Mouse (Mus musculus) hindbrain, postnatal 0 days (tissue): ENCODE data around the gene Gpr25. TPM values are rescaled to one million over a fixed set of nuclear protein-coding genes. Genes with fewer than 3 reads are reported as not detected.

Experiments
- ATAC-seq: fragments of 200-750 bp; cut with Nextera tagmentation; 2 replicates; pipeline ENCODE4 v1.8.0; 2017; ENCODE audit warnings: mild to moderate bottlenecking, moderate TSS enrichment, moderate library complexity
- DNase-seq: peaks from one replicate; pipeline ENCODE4 v3.0.0-alpha.2; 2015; ENCODE audit warnings: low spot score
- H3K27ac ChIP-seq: fragments of 300-500 bp; sonication (generic); 2 replicates; pipeline ENCODE4 v1.5.1; 2014; ENCODE audit warnings: mild to moderate bottlenecking
- H3K27me3 ChIP-seq: fragments of 300-500 bp; sonication (generic); 2 replicates; pipeline ENCODE4 v1.6.1; 2014; ENCODE audit warnings: low read length, mixed read lengths; ENCODE audit not compliant: insufficient read depth
- H3K36me3 ChIP-seq: fragments of 300-500 bp; sonication (generic); 2 replicates; pipeline ENCODE4 v1.6.1; 2014; ENCODE audit warnings: low read length, mixed read lengths; ENCODE audit not compliant: insufficient read depth
- H3K4me1 ChIP-seq: fragments of 300-500 bp; sonication (generic); 2 replicates; pipeline ENCODE4 v1.6.1; 2014; ENCODE audit warnings: antibody characterized with exemption, low read length, mixed read lengths; ENCODE audit not compliant: insufficient read depth
- H3K4me2 ChIP-seq: fragments of 300-500 bp; sonication (generic); 2 replicates; pipeline ENCODE4 v1.6.1; 2014; ENCODE audit warnings: low read depth, mild to moderate bottlenecking, low read length, moderate library complexity, mixed read lengths
- H3K4me3 ChIP-seq: fragments of 300-500 bp; sonication (generic); 2 replicates; pipeline ENCODE4 v1.5.1; 2014; ENCODE audit warnings: low read length
- H3K9ac ChIP-seq: fragments of 300-500 bp; sonication (generic); replicated peaks from 2 replicates; pipeline ENCODE4 v1.6.1; 2014; ENCODE audit warnings: mild to moderate bottlenecking, low read length, moderate library complexity, mixed read lengths
- H3K9me3 ChIP-seq: fragments of 300-500 bp; sonication (generic); 2 replicates; pipeline ENCODE4 v1.6.1; 2016; ENCODE audit warnings: low read length, mixed read lengths
- CTCF ChIP-seq: IDR thresholded peaks from 2 replicates; pipeline ENCODE4 v1.5.1; 2016; ENCODE audit warnings: antibody characterized with exemption, control low read depth, low read depth
- WGBS: fragments of 180-500 bp; shearing (Covaris S2); extraction: QIAGEN DNeasy Blood & Tissue Kit; methylation state at CpG from one replicate; pipeline ENCODE4 v1.1.7; 2014; 5-methylcytosine and 5-hydroxymethylcytosine counted together
- polyA plus RNA-seq: library from polyadenylated mRNA; unstranded; fragments of >200 nt; fragmentation: Nextera tagmentation; extraction: Ambion mirVana; gene quantifications from 2 replicates; pipeline ENCODE4 v1.2.1, GENCODE M21; 2015
- total RNA-seq: library from RNA; depleted of rRNA; stranded (reverse); fragments of >200 nt; gene quantifications from 2 replicates; pipeline ENCODE4 v1.2.3, GENCODE M21; 2014; rRNA removed

Gpr25 gene
- total and polyA plus RNA-seq, 2 experiments from 2014 or later: 0.78 to 6.2 TPM

DNA sequence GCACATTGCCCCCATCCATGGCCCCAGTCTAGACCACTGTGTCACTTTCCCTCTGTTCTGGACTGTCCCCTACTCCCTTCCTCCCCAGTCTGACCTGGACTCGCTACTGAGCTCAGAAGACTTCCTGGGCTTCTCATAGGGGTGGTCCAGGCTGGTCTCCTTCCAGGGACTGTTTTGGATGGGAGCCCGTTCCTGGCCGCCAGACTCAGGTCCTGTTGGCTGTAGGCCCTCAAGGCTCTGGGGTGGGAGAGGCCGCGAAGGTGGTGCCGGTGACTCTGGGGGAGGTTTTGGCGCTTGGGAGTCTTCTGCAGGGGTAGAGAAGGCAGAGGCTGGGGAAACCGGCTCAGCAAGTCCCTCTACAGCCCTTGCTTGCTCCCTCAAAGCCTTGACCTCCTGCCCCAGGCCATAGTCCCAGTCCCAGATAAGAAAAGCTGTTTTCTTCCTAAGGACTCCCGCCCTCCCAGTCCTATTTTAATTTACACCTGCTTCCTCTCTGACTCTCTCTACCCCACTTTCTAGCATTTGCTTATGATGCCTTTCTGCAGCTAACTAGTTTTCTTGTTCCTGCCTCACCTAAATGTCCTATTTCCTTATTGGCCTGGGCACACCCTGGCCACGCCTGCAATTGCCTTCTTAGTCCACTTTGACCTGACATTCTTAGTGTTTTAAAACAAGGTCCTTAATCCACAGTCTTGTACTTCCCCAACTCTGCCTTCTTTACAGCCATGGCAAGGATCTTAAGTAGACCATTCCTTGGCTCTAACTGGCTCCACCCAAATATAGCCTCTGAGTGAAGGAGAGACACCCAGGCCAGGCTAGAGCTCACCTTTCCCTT lies 40.4 kb downstream of the Gpr25 start:
- Histone ChIP-seq H3K4me3 (no peak overlapping the region), H3K9ac (no peak overlapping the region), H3K4me2 (no peak overlapping the region), H3K9me3 (no peaks in the 10 kb centered on the region), H3K36me3 (no peaks in the 10 kb centered on the region), H3K27ac (no peak overlapping the region), H3K27me3 (no peaks in the 10 kb centered on the region), H3K4me1 (peaks cover 4% of the 10 kb centered on the region; the same call in 1 of the 2 replicates)
- no peak for TF ChIP-seq CTCF
- 78% methylated on average over 10 of the region's 10 CpGs for whole genome bisulfite sequencing
- ATAC-seq: no peak
- DNase-seq: no peak

DNA sequence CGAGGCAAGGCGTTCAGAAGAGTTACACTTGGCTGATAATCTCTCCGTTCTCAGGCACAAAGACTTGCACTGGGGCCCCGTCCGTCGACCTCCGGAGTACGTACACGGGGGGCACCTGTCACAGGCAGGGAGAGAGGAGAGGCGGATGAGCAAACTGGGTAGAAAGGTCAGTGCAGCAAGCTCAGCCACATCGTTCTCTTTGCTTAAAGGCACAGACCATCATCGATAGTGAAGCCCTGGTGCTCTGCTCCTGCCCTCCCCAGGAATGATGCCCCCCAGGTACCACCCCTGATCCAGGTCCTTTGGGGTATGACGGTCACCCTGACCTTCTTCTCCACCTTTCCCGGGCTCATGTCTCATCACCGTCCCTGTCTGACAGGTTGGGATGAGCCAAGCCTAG lies 46.4 kb downstream of the Gpr25 start:
- Histone ChIP-seq H3K4me1 (no peaks in the 10 kb centered on the region), H3K4me3 (no peak overlapping the region), H3K4me2 (no peak overlapping the region), H3K36me3 (no peaks in the 10 kb centered on the region), H3K27me3 (no peaks in the 10 kb centered on the region), H3K9ac (no peak overlapping the region), H3K27ac (no peak overlapping the region), H3K9me3 (no peaks in the 10 kb centered on the region)
- ATAC-seq (no peak), DNase-seq (no peak)
- 80% methylated on average over 15 of the region's 15 CpGs for WGBS
- TF ChIP-seq CTCF: no peak

DNA sequence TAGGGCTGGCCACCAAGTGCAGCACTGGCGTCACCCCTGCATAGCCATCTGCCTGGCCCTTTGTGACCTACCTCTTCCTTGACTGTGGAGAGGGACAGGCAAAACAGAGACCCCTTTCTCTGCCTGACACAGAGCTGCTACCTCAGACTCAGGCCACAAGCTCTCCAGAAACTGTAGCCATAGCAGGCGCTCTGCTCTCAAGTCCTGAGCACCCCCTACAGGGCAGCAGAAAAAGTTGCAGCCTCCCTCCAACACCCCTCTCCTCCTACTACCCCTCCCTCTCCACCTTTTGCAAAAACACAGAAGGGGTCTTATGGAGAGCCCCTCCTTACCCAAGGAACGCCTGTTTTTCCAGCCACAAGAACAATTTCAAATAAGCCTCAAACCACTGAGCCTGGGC lies 47.9 kb downstream of the Gpr25 start, which contains the start of gene Mroh3:
Gene Mroh3 (minus strand): TSS at position 26 of the 400 bp plus-strand sequence.
- WGBS: 33% methylated on average over 3 of the region's 3 CpGs
- no peak within 1 kb of the TSS for H3K4me3 ChIP-seq
- no peak within 1 kb of the TSS for H3K4me2 ChIP-seq
- ATAC-seq (peak; percentile 87), DNase-seq (peak; percentile 75)
- no peak within 1 kb of the TSS for H3K27ac ChIP-seq
- no peaks in the 10 kb centered on the region for H3K36me3 ChIP-seq
- no peaks in the 10 kb centered on the region for H3K27me3 ChIP-seq
- peak; percentile 75 for TF ChIP-seq CTCF
- no peak within 1 kb of the TSS for H3K9ac ChIP-seq
- H3K4me1 ChIP-seq: no peaks in the 10 kb centered on the region
- H3K9me3 ChIP-seq: no peaks in the 10 kb centered on the region

Other genes with a start within 250 kb of the Gpr25 start
- gene Ascl5, start 210.1 kb downstream of the Gpr25 start, total RNA-seq: not detected in 2 replicates
- 0.38 and 0.47 TPM in 2 replicates for gene Ascl5, start 210.1 kb downstream of the Gpr25 start, polyA plus RNA-seq
- 1.9 and 4.1 TPM in 2 replicates for gene Cacna1s, start 208.1 kb downstream of the Gpr25 start, total RNA-seq
- 0.53 and 0.69 TPM in 2 replicates for gene Cacna1s, start 208.1 kb downstream of the Gpr25 start, polyA plus RNA-seq
- gene Kif21b, start 129.5 kb downstream of the Gpr25 start, total RNA-seq: 144 and 155 TPM in 2 replicates
- 22.6 and 26.8 TPM in 2 replicates for gene Kif21b, start 129.5 kb downstream of the Gpr25 start, polyA plus RNA-seq
- gene Mroh3, start 48.0 kb downstream of the Gpr25 start, total RNA-seq: 0.84 TPM in 1 of 2 replicates, not detected in the other
- 0.19 and 0.23 TPM in 2 replicates for gene Mroh3, start 48.0 kb downstream of the Gpr25 start, polyA plus RNA-seq
- gene Inava, start 26.6 kb downstream of the Gpr25 start, total RNA-seq: 4.5 and 11.3 TPM in 2 replicates
- gene Inava, start 26.6 kb downstream of the Gpr25 start, polyA plus RNA-seq: 2.8 and 2.9 TPM in 2 replicates
- 99.1 and 108 TPM in 2 replicates for gene Camsap2, start 85.2 kb upstream of the Gpr25 start, total RNA-seq
- 19.8 and 20.1 TPM in 2 replicates for gene Camsap2, start 85.2 kb upstream of the Gpr25 start, polyA plus RNA-seq
- gene Ddx59, start 154.4 kb upstream of the Gpr25 start, total RNA-seq: 15.0 and 18.3 TPM in 2 replicates
- gene Ddx59, start 154.4 kb upstream of the Gpr25 start, polyA plus RNA-seq: 15.8 and 16.8 TPM in 2 replicates
- 1.3 and 3.4 TPM in 2 replicates for gene Kif14, start 205.5 kb upstream of the Gpr25 start, total RNA-seq
- 1.1 and 1.3 TPM in 2 replicates for gene Kif14, start 205.5 kb upstream of the Gpr25 start, polyA plus RNA-seq